Mouse (Mus musculus) testis, adult 2 months (tissue): ENCODE results near the gene Fam169a. TPM values are rescaled to one million over a fixed set of nuclear protein-coding genes. Genes with fewer than 3 reads are reported as not detected.

ENCODE experiments used
- H3K27ac ChIP-seq: fragments of 200-500 bp; 2 replicates; pipeline ENCODE4 v1.5.1; 2012; ENCODE audit warnings: low read depth, low read length; ENCODE audit not compliant: control insufficient read depth, insufficient read depth
- H3K27me3 ChIP-seq: fragments of 200-500 bp; 2 replicates; pipeline ENCODE4 v1.6.1; 2012; ENCODE audit warnings: mild to moderate bottlenecking, low read length, moderate library complexity; ENCODE audit not compliant: control insufficient read depth, insufficient read depth
- H3K36me3 ChIP-seq: fragments of 200-500 bp; 2 replicates; pipeline ENCODE4 v1.6.1; 2012; ENCODE audit warnings: mild to moderate bottlenecking, low read length; ENCODE audit not compliant: control insufficient read depth, insufficient read depth
- H3K4me1 ChIP-seq: fragments of 200-500 bp; 2 replicates; pipeline ENCODE4 v1.6.1; 2012; ENCODE audit warnings: low read length; ENCODE audit not compliant: control insufficient read depth, insufficient read depth
- H3K4me3 ChIP-seq: fragments of 200-500 bp; 2 replicates; pipeline ENCODE4 v1.5.1; 2012; ENCODE audit warnings: low read depth, mild to moderate bottlenecking, low read length, moderate library complexity, mixed read lengths; ENCODE audit not compliant: control insufficient read depth
- CTCF ChIP-seq: fragments of 200-500 bp; IDR thresholded peaks from 2 replicates; pipeline ENCODE4 v1.5.1; 2012; ENCODE audit warnings: low read depth, mild to moderate bottlenecking, inconsistent platforms, low read length, moderate library complexity; ENCODE audit not compliant: control insufficient read depth, insufficient read depth, insufficient replicate concordance
- POLR2A ChIP-seq: fragments of 200-500 bp; IDR thresholded peaks from 2 replicates; pipeline ENCODE4 v1.6.1; 2012; ENCODE audit warnings: low read depth, mild to moderate bottlenecking, inconsistent platforms, low read length, moderate library complexity; ENCODE audit not compliant: control insufficient read depth
- polyA plus RNA-seq: library from polyadenylated mRNA; depleted of rRNA; stranded (reverse); fragments of >200 nt; gene quantifications from 2 replicates; pipeline ENCODE4 v1.2.3, GENCODE M21; 2012

The Fam169a gene
- polyA plus RNA-seq, 1 experiment: 4.4 TPM

GRCm38 (mm10) chr13:97067691-97068090 is 605 bp downstream of the Fam169a start:
- no peak overlapping the region for H3K27ac ChIP-seq
- H3K27me3 ChIP-seq: no peaks in the 10 kb centered on the region
- no peaks in the 10 kb centered on the region for H3K36me3 ChIP-seq
- peaks cover 8% of the 10 kb centered on the region for H3K4me1 ChIP-seq
- TF ChIP-seq POLR2A (no peak), CTCF (no peak)
- no peak overlapping the region for H3K4me3 ChIP-seq

- H3K4me3 ChIP-seq: no peak overlapping the region
- no peak for TF ChIP-seq POLR2A
- TF ChIP-seq CTCF: no peak
- H3K27me3 ChIP-seq: no peaks in the 10 kb centered on the region
- H3K27ac ChIP-seq: no peak overlapping the region
- H3K36me3 ChIP-seq: no peaks in the 10 kb centered on the region
- H3K4me1 ChIP-seq: peaks cover 8% of the 10 kb centered on the region
Observed at GRCm38 (mm10) chr13:97068151-97068550, 1.1 kb downstream of the Fam169a start.

- H3K36me3 ChIP-seq: no peaks in the 10 kb centered on the region
- H3K4me3 ChIP-seq: peak overlapping the region; percentile 87
- H3K27ac ChIP-seq: peak overlapping the region; percentile 58
- no peaks in the 10 kb centered on the region for H3K4me1 ChIP-seq
- TF ChIP-seq POLR2A (no peak), CTCF (no peak)
- H3K27me3 ChIP-seq: no peaks in the 10 kb centered on the region
Observed at GRCm38 (mm10) chr13:97070931-97071625, 4.0 kb downstream of the Fam169a start.

GRCm38 (mm10) chr13:97071626-97072241 is 4.6 kb downstream of the Fam169a start:
- H3K4me1 ChIP-seq: no peaks in the 10 kb centered on the region
- no peaks in the 10 kb centered on the region for H3K27me3 ChIP-seq
- H3K36me3 ChIP-seq: no peaks in the 10 kb centered on the region
- no peak for TF ChIP-seq CTCF
- TF ChIP-seq POLR2A: no peak
- H3K4me3 ChIP-seq: peak overlapping the region; percentile 87
- peak overlapping the region; percentile 45 for H3K27ac ChIP-seq

- TF ChIP-seq POLR2A (no peak), CTCF (no peak)
- H3K27ac ChIP-seq: no peak overlapping the region
- no peaks in the 10 kb centered on the region for H3K36me3 ChIP-seq
- H3K4me3 ChIP-seq: no peak overlapping the region
- no peaks in the 10 kb centered on the region for H3K27me3 ChIP-seq
- no peaks in the 10 kb centered on the region for H3K4me1 ChIP-seq
Observed at GRCm38 (mm10) chr13:97073497-97073896, 6.4 kb downstream of the Fam169a start.

GRCm38 (mm10) chr13:97077556-97077955 is 10.5 kb downstream of the Fam169a start:
- no peak overlapping the region for H3K4me3 ChIP-seq
- no peak overlapping the region for H3K27ac ChIP-seq
- H3K27me3 ChIP-seq: no peaks in the 10 kb centered on the region
- TF ChIP-seq CTCF (no peak), POLR2A (no peak)
- H3K36me3 ChIP-seq: no peaks in the 10 kb centered on the region
- H3K4me1 ChIP-seq: no peaks in the 10 kb centered on the region

- Histone ChIP-seq H3K36me3 (no peaks in the 10 kb centered on the region), H3K4me3 (no peak overlapping the region), H3K27me3 (no peaks in the 10 kb centered on the region), H3K27ac (0 out of 2 replicates have a peak overlapping the region, but pooled peaks have one; percentile 13), H3K4me1 (peaks cover 2% of the 10 kb centered on the region; the same call in 1 of the 2 replicates)
- no peak for TF ChIP-seq POLR2A
- no peak for TF ChIP-seq CTCF
Observed at GRCm38 (mm10) chr13:97080201-97080600, 13.1 kb downstream of the Fam169a start.
